Mouse (Mus musculus) erythroblast, adult 5-6 weeks (primary cell): ENCODE measurements around the gene Vmn2r93. TPM values are rescaled to one million over a fixed set of nuclear protein-coding genes. Genes with fewer than 3 reads are reported as not detected.

Experiments used
- ATAC-seq: replicated peaks from 2 replicates; pipeline ENCODE4 v1.8.0; 2016; ENCODE audit warnings: moderate number of reproducible peaks, mild to moderate bottlenecking, moderate TSS enrichment, inconsistent platforms; ENCODE audit not compliant: poor library complexity, low FRiP score, severe bottlenecking
- total RNA-seq, 2 experiments: library from RNA; stranded (forward) in 1 of 2; stranded (reverse) in 1 of 2; fragments of 150-400 nt in 1 of 2; fragments of 200-764, 138-1000 nt in 1 of 2; gene quantifications; 2 replicates each; pipeline versions ENCODE4 v1.2.3 to v1.2.4; 2015 to 2017; ENCODE audit warnings: low replicate concordance in 2 of 2

The Vmn2r93 gene
- total RNA-seq (2015; ENCODE audit: low replicate concordance) (not detected in 2 replicates), total RNA-seq (2017; ENCODE audit: low replicate concordance) (0.09 TPM in 1 of 2 replicates, not detected in the other)

DNA sequence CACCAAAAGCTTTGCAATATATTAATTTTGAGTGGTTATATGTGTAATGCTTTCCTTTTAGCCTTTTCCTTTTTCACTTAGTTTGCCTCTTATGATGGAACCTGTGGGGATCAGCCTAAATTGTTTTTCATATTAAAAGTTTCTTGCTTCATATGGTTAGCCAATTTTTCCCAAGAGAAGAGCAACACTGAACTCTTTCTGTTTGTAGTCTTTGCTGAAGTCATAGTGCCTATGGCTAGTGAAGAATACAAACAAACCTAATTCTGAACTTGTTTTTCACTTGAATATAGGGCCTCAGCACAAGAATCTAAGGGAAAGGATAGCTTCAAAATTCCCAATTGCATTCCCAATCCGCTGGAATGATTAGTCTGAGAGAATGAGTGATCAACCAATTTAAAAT is at the start of gene Vmn2r93:
TSS of gene Vmn2r93 (plus strand) at position 301 of the 400 bp plus-strand sequence.
- ATAC-seq = no peak

DNA sequence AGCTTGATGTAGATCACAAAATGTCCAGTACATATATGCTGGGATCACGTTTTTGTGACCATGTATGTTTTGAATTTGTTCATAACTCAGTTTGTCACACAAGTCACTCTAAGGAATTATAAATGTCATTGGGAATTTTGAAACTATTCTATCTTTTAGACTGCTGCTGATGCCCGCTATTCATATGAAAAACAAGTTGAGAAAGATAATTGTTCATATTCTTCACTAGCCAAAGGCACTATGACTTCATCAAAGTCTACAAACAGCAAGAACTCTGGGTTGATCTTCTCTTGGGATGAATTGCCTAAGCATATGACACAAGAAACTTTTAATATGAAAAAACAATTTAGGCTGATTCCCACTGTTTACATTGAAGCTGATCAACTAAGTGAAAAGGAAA is 20.2 kb upstream of the Vmn2r93 start, which contains the start of gene Vmn2r94:
TSS of gene Vmn2r94 (minus strand) at position 101 of the 400 bp plus-strand sequence.
- ATAC-seq = no peak

DNA sequence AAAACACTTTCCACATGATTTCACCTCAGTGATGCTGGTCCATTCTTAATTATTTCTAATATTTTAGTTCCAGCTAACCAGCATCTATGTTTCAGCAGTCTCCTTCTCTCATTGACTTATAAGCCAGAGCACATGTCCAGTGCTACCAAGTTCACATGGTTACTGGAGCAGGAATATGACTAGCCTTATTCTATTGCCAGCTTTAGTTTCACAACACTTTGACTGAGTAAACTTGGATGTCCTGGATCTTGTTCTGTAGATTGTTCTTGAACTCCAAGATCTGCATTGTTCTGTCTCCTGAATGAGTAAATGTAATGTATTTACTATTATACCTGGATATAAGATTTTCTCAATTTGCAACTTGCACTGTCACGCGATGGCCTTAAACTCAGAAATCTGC is 25.1 kb downstream of the Vmn2r93 start:
- no peak for ATAC-seq

DNA sequence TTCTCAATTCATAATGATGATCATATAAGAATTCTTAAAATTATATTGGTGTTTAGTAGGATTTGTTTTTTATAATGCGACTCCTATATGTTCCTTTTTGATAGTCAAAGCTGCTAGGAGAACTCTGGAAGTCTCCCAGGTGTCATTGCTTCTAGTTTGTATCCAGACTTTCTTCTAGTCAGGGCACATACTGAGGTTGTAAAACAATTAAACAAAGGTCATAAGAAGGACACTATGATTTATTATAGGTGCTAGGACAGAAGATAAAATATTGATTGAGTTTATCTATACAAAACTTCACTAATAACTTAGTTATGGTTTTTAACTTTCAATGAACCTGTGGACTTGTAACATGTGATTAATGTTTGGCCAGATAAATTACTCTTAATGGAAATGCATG is 62.1 kb downstream of the Vmn2r93 start:
- no peak for ATAC-seq

DNA sequence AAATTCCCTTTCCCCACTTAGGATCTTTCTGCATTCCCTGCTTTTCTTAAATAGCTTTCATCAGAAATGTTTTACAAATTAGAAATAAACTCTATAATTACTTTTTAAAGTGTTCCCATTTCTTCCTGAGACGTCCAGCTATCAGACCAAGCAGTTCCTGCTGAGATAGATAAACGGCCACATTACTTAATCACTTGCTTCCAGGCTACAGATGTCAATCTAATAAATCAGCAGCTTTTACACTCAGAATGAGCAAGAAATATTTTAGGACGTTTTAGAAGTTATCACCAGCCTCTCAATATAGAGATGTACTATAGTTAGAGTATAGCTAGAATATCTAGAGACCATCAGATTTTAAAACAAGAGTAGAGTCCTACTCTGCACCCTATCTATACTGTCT is 62.7 kb downstream of the Vmn2r93 start:
- no peak for ATAC-seq

Other genes with a start within 250 kb of the Vmn2r93 start
- gene Vmn2r124, start 248.7 kb upstream of the Vmn2r93 start, total RNA-seq (2015; ENCODE audit: low replicate concordance) = not detected in 2 replicates
- under 0.01 TPM in 1 of 2 replicates, not detected in the other for gene Vmn2r124, start 248.7 kb upstream of the Vmn2r93 start, total RNA-seq (2017; ENCODE audit: low replicate concordance)
- not detected in 2 replicates for gene Vmn2r91, start 213.1 kb upstream of the Vmn2r93 start, total RNA-seq (2015; ENCODE audit: low replicate concordance)
- gene Vmn2r91, start 213.1 kb upstream of the Vmn2r93 start, total RNA-seq (2017; ENCODE audit: low replicate concordance) = not detected in 2 replicates
- not detected in 2 replicates for gene Vmn2r92, start 146.2 kb upstream of the Vmn2r93 start, total RNA-seq (2015; ENCODE audit: low replicate concordance)
- 0.43 TPM in 1 of 2 replicates, not detected in the other for gene Vmn2r92, start 146.2 kb upstream of the Vmn2r93 start, total RNA-seq (2017; ENCODE audit: low replicate concordance)
- not detected in 2 replicates for gene Vmn2r94, start 20.3 kb upstream of the Vmn2r93 start, total RNA-seq (2015; ENCODE audit: low replicate concordance)
- gene Vmn2r94, start 20.3 kb upstream of the Vmn2r93 start, total RNA-seq (2017; ENCODE audit: low replicate concordance) = not detected in 2 replicates
- not detected in 2 replicates for gene Vmn2r95, start 126.0 kb downstream of the Vmn2r93 start, total RNA-seq (2015; ENCODE audit: low replicate concordance)
- under 0.01 TPM in 1 of 2 replicates, not detected in the other for gene Vmn2r95, start 126.0 kb downstream of the Vmn2r93 start, total RNA-seq (2017; ENCODE audit: low replicate concordance)